In genomic region chr4:97648825-97649625, GRCm38 (mm10) we compare ENCODE assay signal across 8 mouse cellular contexts.
DNase-seq lines count a peak whose midpoint lies in the region; ATAC-seq and TF ChIP-seq lines count a peak whose summit lies in the region.

No protein-coding gene starts in this region.

- 0 out of 2 replicates have a peak, but pooled peaks cover 2% of the 10 kb centered on the region for H3K4me1 ChIP-seq in lung, embryonic 14.5 days (ENCODE audit: insufficient read depth)
- peaks cover 34% of the 10 kb centered on the region for H3K4me1 ChIP-seq in hindbrain, embryonic 15.5 days (replicated peaks)
- H3K4me1 ChIP-seq in limb, embryonic 13.5 days = peaks cover 29% of the 10 kb centered on the region

- no peak overlapping the region for H3K9ac ChIP-seq in lung, embryonic 14.5 days
- H3K9ac ChIP-seq in hindbrain, embryonic 15.5 days = no peak overlapping the region
- no peak overlapping the region for H3K9ac ChIP-seq in limb, embryonic 13.5 days

- peak overlapping the region; percentile 23; the same call in 1 of the 2 replicates for H3K4me2 ChIP-seq in lung, embryonic 14.5 days
- peak overlapping the region; percentile 36 for H3K4me2 ChIP-seq in hindbrain, embryonic 15.5 days
- H3K4me2 ChIP-seq in limb, embryonic 13.5 days (replicated peaks) = peak overlapping the region; percentile 22; the same call in 1 of the 2 replicates

- no peak for TF ChIP-seq CTCF in lung, embryonic 14.5 days (IDR thresholded peaks at IDR 0.05; ENCODE audit: low read depth)

- WGBS in lung, embryonic 14.5 days = 26% methylated on average over 11 of the region's 11 CpGs
- 5% methylated on average over 11 of the region's 11 CpGs for WGBS in hindbrain, embryonic 15.5 days
- WGBS in limb, embryonic 13.5 days = 29% methylated on average over 11 of the region's 11 CpGs

- ATAC-seq in lung, embryonic 14.5 days (ENCODE audit: insufficient read depth) = peak; percentile 71
- peak; percentile 93 for ATAC-seq in hindbrain, embryonic 15.5 days (ENCODE audit: low FRiP score, low read depth)
- ATAC-seq in limb, embryonic 13.5 days (ENCODE audit: low FRiP score, low read depth) = peak; percentile 54; the same call in 1 of the 2 replicates

- H3K36me3 ChIP-seq in lung, embryonic 14.5 days (ENCODE audit: insufficient read depth) = no peaks in the 10 kb centered on the region
- no peaks in the 10 kb centered on the region for H3K36me3 ChIP-seq in hindbrain, embryonic 15.5 days
- no peaks in the 10 kb centered on the region for H3K36me3 ChIP-seq in limb, embryonic 13.5 days

- peak; percentile 80 for DNase-seq in lung, embryonic 14.5 days
- no peak for DNase-seq in lung, postnatal 25 days (ENCODE audit: low spot score)
- peak; percentile 29 to 55 for DNase-seq in frontal cortex, postnatal 25 days (ENCODE audit: low spot score in 2 of 2)
- peak; percentile 91 to 95 for DNase-seq in right cerebral cortex, postnatal 10 days (ENCODE audit: low spot score in 2 of 2)
- no peak for DNase-seq in urinary bladder, postnatal 25 days (ENCODE audit: low spot score)
- DNase-seq in thymus, postnatal 4 days = no peak

- H3K4me3 ChIP-seq in lung, embryonic 14.5 days (ENCODE audit: low read depth, low read length) = no peak overlapping the region
- H3K4me3 ChIP-seq in hindbrain, embryonic 15.5 days = no peak overlapping the region
- H3K4me3 ChIP-seq in limb, embryonic 13.5 days = no peak overlapping the region

- no peaks in the 10 kb centered on the region for H3K27me3 ChIP-seq in lung, embryonic 14.5 days (ENCODE audit: insufficient read depth, low read length)
- H3K27me3 ChIP-seq in hindbrain, embryonic 15.5 days = no peaks in the 10 kb centered on the region
- H3K27me3 ChIP-seq in limb, embryonic 13.5 days = no peaks in the 10 kb centered on the region

- H3K9me3 ChIP-seq in lung, embryonic 14.5 days (ENCODE audit: low read depth, low read length) = no peaks in the 10 kb centered on the region
- no peaks in the 10 kb centered on the region for H3K9me3 ChIP-seq in hindbrain, embryonic 15.5 days
- no peaks in the 10 kb centered on the region for H3K9me3 ChIP-seq in limb, embryonic 13.5 days

- peak overlapping the region; percentile 1; the same call in 1 of the 2 replicates for H3K27ac ChIP-seq in lung, embryonic 14.5 days (ENCODE audit: low read depth)
- H3K27ac ChIP-seq in hindbrain, embryonic 15.5 days (replicated peaks) = peak overlapping the region; percentile 79
- peak overlapping the region; percentile 33; the same call in 1 of the 2 replicates for H3K27ac ChIP-seq in limb, embryonic 13.5 days

Comparison
In these comparisons a context has a peak if more than half of its experiments do, and no peak if none do; other contexts are left out.
1. DNase-seq: peak in lung, embryonic 14.5 days (single experiment), frontal cortex, postnatal 25 days (2 of 2) and right cerebral cortex, postnatal 10 days (2 of 2); none in lung, postnatal 25 days (single experiment), urinary bladder, postnatal 25 days (single experiment) and thymus, postnatal 4 days (single experiment).
2. H3K27ac ChIP-seq: peak in every context shown above with its lines; median percentile 79 in hindbrain, embryonic 15.5 days; 33 in limb, embryonic 13.5 days; 1 in lung, embryonic 14.5 days.
3. Peak in every context shown above with its lines, with median percentiles within 50 percentile points of each other: ATAC-seq and H3K4me2 ChIP-seq.